Mouse (Mus musculus) liver, postnatal 0 days (tissue): ENCODE results near the gene 4933411K16Rik. TPM values are rescaled to one million over a fixed set of nuclear protein-coding genes. Genes with fewer than 3 reads are reported as not detected.
A peak's percentile ranks its signal among the peaks of the same experiment; 100 is the strongest.

ENCODE experiments used
- ATAC-seq: fragments of 200-750 bp; cut with Nextera tagmentation; 2 replicates; pipeline ENCODE4 v1.8.0; 2017; ENCODE audit warnings: mild to moderate bottlenecking, moderate library complexity
- DNase-seq: peaks from one replicate; pipeline ENCODE4 v3.0.0-alpha.2; 2016
- H3K27ac ChIP-seq: fragments of 300-500 bp; sonication (generic); 2 replicates; pipeline ENCODE4 v1.5.1; 2014; ENCODE audit warnings: antibody characterized with exemption, moderate library complexity, mild to moderate bottlenecking, low read depth
- H3K27me3 ChIP-seq: fragments of 300-500 bp; sonication (generic); 2 replicates; pipeline ENCODE4 v1.6.1; 2014; ENCODE audit warnings: low read length, control low read depth, mixed read lengths; ENCODE audit not compliant: insufficient read depth
- H3K36me3 ChIP-seq: fragments of 300-500 bp; sonication (generic); replicated peaks from 2 replicates; pipeline ENCODE4 v1.6.1; 2014; ENCODE audit warnings: mild to moderate bottlenecking, control low read depth, low read length, moderate library complexity, mixed read lengths; ENCODE audit not compliant: insufficient read depth
- H3K4me1 ChIP-seq: fragments of 300-500 bp; sonication (generic); 2 replicates; pipeline ENCODE4 v1.6.1; 2014; ENCODE audit warnings: antibody characterized with exemption, mild to moderate bottlenecking, control low read depth; ENCODE audit not compliant: insufficient read depth
- H3K4me2 ChIP-seq: fragments of 300-500 bp; sonication (generic); 2 replicates; pipeline ENCODE4 v1.6.1; 2014; ENCODE audit warnings: low read depth, mild to moderate bottlenecking, low read length, moderate library complexity, mixed read lengths
- H3K4me3 ChIP-seq: fragments of 300-500 bp; sonication (generic); 2 replicates; pipeline ENCODE4 v1.5.1; 2014; ENCODE audit warnings: low read depth, low read length
- H3K9ac ChIP-seq: fragments of 300-500 bp; sonication (generic); replicated peaks from 2 replicates; pipeline ENCODE4 v1.6.1; 2014; ENCODE audit warnings: mild to moderate bottlenecking, moderate library complexity
- H3K9me3 ChIP-seq: fragments of 300-500 bp; sonication (generic); 2 replicates; pipeline ENCODE4 v1.6.1; 2016; ENCODE audit warnings: mild to moderate bottlenecking, control low read depth, low read length, mixed read lengths
- CTCF ChIP-seq: sonication (generic); IDR thresholded peaks from 2 replicates; pipeline ENCODE4 v1.5.1; 2016; ENCODE audit warnings: antibody characterized with exemption, low read depth
- EP300 ChIP-seq: IDR thresholded peaks from 2 replicates; pipeline ENCODE4 v1.6.1; 2016; ENCODE audit warnings: antibody characterized with exemption, low read depth, mild to moderate bottlenecking
- WGBS: fragments of 180-500 bp; shearing (Covaris S2); extraction: QIAGEN DNeasy Blood & Tissue Kit; methylation state at CpG from one replicate; pipeline ENCODE4 v1.1.7; 2014; ENCODE audit not compliant: insufficient replicate concordance; 5-methylcytosine and 5-hydroxymethylcytosine counted together
- polyA plus RNA-seq: library from polyadenylated mRNA; unstranded; fragments of >200 nt; fragmentation: Nextera tagmentation; extraction: Ambion mirVana; gene quantifications from 2 replicates; pipeline ENCODE4 v1.2.1, GENCODE M21; 2015

Gene 4933411K16Rik
- polyA plus RNA-seq, 1 experiment from 2014 or later = 0.40 TPM

GRCm38 (mm10) chr19:42055881-42056280 is 3.8 kb downstream of the 4933411K16Rik start:
- Histone ChIP-seq H3K9ac (no peak overlapping the region), H3K27me3 (no peaks in the 10 kb centered on the region), H3K4me3 (no peak overlapping the region), H3K36me3 (no peaks in the 10 kb centered on the region), H3K9me3 (no peaks in the 10 kb centered on the region), H3K4me1 (peaks cover 7% of the 10 kb centered on the region), H3K4me2 (no peak overlapping the region), H3K27ac (no peak overlapping the region)
- 86% methylated on average over 2 of the region's 2 CpGs for WGBS
- ATAC-seq (no peak), DNase-seq (no peak)
- TF ChIP-seq CTCF = no peak
- TF ChIP-seq EP300 = no peak

GRCm38 (mm10) chr19:42056719-42057409 is 4.8 kb downstream of the 4933411K16Rik start:
- TF ChIP-seq EP300 = no peak
- TF ChIP-seq CTCF = no peak
- ATAC-seq (no peak), DNase-seq (no peak)
- H3K9ac ChIP-seq = no peak overlapping the region
- H3K4me2 ChIP-seq = no peak overlapping the region
- peaks cover 7% of the 10 kb centered on the region for H3K4me1 ChIP-seq
- H3K4me3 ChIP-seq = no peak overlapping the region
- H3K27me3 ChIP-seq = no peaks in the 10 kb centered on the region
- WGBS = 62% methylated on average over 6 of the region's 6 CpGs
- no peaks in the 10 kb centered on the region for H3K9me3 ChIP-seq
- no peak overlapping the region for H3K27ac ChIP-seq
- H3K36me3 ChIP-seq = no peaks in the 10 kb centered on the region

DNA sequence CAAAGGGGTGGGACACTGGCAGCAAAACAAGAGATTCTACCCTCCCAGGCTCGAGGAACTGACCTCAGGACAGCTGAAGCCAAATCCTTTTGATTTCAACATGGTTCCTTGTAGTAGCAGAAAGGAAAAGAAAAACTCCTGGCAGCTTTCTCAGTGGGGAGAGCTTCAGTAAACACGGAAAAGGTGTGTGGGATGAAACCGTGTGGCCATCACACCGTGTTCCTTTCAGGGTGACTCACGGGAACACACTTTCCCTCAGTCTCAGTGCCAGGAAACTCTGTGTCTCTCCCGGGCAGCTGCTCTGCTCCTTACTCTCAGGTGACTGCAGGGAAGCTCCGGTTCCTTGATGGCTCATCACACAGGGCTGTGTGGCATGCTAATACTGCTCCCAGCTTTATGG is 6.4 kb downstream of the 4933411K16Rik start:
- no peaks in the 10 kb centered on the region for H3K27me3 ChIP-seq
- H3K9me3 ChIP-seq = no peaks in the 10 kb centered on the region
- no peak overlapping the region for H3K4me3 ChIP-seq
- H3K4me1 ChIP-seq = peaks cover 7% of the 10 kb centered on the region
- TF ChIP-seq CTCF (no peak), EP300 (no peak)
- H3K4me2 ChIP-seq = no peak overlapping the region
- WGBS = 50% methylated on average over 7 of the region's 7 CpGs
- peak overlapping the region; percentile 30; the same call in 1 of the 2 replicates for H3K27ac ChIP-seq
- ATAC-seq (no peak), DNase-seq (no peak)
- no peak overlapping the region for H3K9ac ChIP-seq
- no peaks in the 10 kb centered on the region for H3K36me3 ChIP-seq

- ATAC-seq (peak; percentile 69), DNase-seq (no peak)
- H3K27ac ChIP-seq = no peak overlapping the region
- H3K36me3 ChIP-seq = no peaks in the 10 kb centered on the region
- TF ChIP-seq EP300 (no peak), CTCF (no peak)
- H3K9ac ChIP-seq = no peak overlapping the region
- WGBS = 60% methylated on average over 7 of the region's 7 CpGs
- no peak overlapping the region for H3K4me2 ChIP-seq
- H3K4me3 ChIP-seq = no peak overlapping the region
- peaks cover 2% of the 10 kb centered on the region; the same call in 1 of the 2 replicates for H3K4me1 ChIP-seq
- no peaks in the 10 kb centered on the region for H3K9me3 ChIP-seq
- H3K27me3 ChIP-seq = no peaks in the 10 kb centered on the region
Measured at GRCm38 (mm10) chr19:42061443-42061842, 9.4 kb downstream of the 4933411K16Rik start.

DNA sequence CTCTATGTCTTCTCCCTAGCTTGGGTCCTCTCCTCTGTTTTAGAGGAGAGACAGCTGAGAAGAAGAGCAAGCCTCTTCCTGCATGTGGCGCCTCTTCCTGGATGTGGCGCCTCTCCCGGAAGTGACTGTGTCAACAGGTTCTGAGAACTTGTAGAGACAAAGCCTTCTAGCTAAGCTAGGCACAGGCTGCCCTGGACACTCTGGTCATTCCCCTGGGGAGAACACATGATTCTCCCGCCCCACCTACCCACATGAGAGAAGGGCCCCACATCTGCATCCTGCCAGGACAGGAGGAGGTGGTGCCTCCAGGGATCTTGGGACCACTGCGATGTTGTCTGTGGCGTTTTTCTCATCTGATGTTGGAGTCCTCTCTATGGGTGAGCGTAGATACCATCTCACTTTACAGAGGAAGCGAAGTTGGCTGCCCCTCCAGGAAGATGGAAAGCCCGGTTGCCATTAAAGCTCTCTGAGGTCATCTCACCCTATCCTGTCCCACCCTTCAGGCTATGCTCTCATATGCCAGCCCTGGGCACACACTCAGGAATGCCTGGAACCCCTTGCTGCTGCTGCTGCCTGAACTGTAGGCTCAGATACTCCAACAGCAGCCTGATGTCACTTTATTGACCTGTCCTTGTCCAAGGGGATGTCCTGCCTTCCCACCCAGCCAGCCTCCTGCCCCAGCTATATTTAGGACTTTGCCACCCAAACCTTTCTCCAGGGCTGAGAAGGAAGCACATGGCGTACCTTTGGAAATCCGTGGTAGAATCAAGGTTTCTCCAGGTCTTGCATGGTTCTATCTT is 16.6 kb downstream of the 4933411K16Rik start:
- Histone ChIP-seq H3K36me3 (peaks cover 8% of the 10 kb centered on the region), H3K27ac (no peak overlapping the region), H3K9me3 (no peaks in the 10 kb centered on the region), H3K4me2 (no peak overlapping the region), H3K4me1 (peaks cover 12% of the 10 kb centered on the region), H3K27me3 (no peaks in the 10 kb centered on the region), H3K4me3 (no peak overlapping the region), H3K9ac (no peak overlapping the region)
- 64% methylated on average over 11 of the region's 11 CpGs for WGBS
- DNase-seq (no peak), ATAC-seq (no peak)
- no peak for TF ChIP-seq EP300
- TF ChIP-seq CTCF = no peak

DNA sequence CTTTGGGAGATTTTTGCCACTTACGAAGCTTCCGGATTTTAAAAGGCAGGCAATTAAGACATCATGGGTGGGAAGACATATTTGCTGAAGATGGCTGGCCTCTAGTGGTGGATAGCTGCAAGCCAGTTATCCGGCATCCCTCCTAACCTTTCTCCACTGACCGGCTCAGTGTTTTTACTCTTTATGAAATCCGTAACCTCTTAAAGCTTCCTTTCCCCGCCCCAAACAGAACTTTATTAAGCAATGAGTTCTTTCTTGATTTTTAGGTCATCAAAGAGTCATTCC is 17.1 kb downstream of the 4933411K16Rik start:
- TF ChIP-seq CTCF = peak; percentile 57
- no peak for TF ChIP-seq EP300
- 60% methylated on average over 6 of the region's 6 CpGs for WGBS
- ATAC-seq = no peak
- Histone ChIP-seq H3K36me3 (peaks cover 8% of the 10 kb centered on the region), H3K9ac (no peak overlapping the region), H3K27me3 (no peaks in the 10 kb centered on the region), H3K9me3 (no peaks in the 10 kb centered on the region), H3K4me3 (no peak overlapping the region), H3K4me2 (no peak overlapping the region), H3K27ac (no peak overlapping the region), H3K4me1 (peaks cover 12% of the 10 kb centered on the region)
- no peak for DNase-seq
